Mouse (Mus musculus): ENCODE results near the gene Flt3.
A peak's percentile ranks its signal among the peaks of the same experiment; 100 is the strongest.

Flt3 gene

DNA sequence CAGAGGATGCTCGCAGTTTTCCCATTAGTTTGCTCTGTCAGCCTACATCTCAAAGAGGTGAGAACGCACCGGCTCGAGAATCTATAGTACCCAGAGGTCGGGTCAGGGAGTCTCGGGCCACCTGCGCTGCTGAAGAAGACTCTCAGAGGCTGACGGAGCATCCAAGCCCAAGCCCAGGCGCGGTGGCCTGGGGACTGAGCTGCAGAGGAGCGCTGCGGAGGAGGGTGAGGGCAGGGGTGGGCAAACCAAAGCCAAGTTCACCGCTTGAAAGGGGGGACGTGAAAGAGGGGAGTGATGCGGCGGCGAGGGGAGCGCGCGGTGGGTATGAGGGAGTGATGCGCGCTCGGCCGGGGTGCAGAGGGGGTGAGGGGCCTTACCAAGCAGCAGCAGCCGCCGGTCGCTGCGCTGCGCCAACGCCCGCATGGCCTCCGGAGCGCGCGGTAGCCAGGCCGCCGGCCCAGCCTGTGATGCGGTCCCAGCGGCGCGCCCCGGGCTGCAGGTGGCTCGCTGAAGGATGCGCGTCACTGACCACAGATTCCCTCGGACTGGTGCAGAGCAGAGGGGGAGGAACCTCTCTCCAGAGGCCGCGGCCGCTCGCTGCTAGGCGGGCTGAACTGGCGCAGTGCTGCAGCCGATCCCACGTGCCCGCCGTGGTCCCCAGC, at the start of gene Flt3:
Gene Flt3 (minus strand): TSS at position 647 of the 662 bp plus-strand sequence.
- DNase-seq = peak; percentile 73

DNA sequence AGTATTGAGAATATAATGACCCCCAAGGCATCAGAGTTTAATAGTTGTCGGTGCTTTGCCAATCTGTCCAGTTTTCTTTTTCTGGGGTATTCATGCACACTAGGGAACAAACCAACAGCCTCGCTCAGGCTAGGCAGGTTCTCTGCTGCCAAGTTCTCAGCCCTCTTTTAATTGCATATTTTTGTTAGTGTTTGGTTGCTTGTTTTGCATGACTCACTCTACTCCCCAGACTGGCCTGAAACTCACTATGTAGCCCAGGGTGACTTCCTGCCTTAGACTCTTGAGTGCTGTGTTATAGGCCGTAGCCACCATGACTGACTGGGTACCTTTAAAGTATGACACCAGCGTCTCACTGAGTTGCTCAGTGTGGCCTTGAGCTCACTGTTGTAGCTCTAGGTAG, 48.6 kb upstream of the Flt3 start:
- peak; percentile 32 to 45 for DNase-seq

DNA sequence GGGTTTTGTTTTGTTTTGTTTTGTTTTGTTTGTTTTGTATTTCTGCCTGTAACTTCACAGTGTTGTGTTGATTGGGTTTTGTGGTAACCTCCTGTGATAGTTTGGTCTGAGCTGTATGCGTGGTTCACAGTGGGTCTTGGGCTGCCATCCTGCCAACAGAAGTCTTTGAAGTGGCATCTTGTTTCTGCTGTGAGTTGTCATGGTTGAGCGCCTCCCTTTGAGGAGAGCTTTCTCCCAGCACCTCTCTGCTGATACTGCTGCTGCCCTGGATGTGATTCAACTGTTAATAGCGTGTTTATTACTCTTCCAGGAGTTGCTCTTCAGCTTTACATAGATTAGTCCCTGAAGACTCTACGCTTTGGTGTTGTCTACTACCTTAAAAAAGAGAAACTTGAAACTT, 48.2 kb upstream of the Flt3 start:
- no peak for DNase-seq

DNA sequence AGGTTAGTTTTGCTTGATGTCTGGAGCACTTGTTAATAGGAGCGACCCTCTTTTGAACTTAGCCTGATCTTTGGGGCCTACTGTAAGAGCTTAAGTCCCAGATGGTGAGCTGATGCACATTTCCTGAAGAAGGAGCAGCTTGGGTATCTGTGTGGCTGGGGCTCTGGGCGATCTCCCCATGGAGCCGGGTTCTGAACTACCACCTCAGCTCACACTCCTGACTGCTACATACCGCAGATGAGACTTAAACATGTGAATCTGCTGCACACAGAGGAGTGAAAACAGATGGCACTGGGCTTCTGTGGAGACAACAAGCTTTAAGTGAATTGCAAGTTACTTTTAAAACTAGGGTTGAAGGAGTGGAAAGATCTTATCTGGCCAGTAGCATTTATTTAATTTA, 45.0 kb upstream of the Flt3 start:
- DNase-seq = no peak

DNA sequence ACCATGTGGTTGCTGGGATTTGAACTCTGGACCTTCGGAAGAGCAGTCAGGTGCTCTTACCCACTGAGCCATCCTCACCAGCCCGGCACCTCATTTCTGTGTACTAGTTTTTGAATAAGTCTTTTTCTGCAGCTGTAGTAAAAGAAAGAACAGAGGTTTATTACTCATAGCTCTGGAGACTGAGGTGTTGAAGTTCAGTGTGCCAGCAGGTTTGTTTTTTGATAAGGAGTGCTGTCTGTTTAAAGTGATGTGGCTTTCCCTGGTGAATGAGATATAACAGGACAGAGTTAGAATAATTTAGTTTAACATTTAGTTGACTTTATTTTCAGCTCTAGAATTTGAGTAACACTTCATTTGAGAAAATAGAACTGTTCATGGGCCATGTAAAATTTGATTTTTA, 44.5 kb upstream of the Flt3 start:
- no peak for DNase-seq

DNA sequence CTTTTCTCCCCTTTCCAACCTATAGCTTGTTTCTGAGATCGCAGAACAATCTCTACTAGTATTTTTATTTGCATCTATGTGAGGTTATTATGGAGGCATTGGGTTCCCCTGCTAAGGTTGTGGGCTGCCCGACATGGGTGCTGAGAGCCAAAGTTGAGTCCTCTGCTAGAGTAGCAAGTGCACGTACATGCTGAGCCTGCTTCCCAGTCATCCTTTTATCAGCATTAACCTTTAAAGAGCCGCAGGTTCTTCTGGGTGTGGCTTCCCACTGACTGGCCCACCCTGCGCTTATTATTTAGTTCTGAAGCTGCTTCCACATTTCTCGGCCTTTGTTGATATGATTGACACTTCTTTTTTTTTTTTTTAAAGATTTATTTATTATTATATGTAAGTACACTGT, 44.0 kb upstream of the Flt3 start:
- DNase-seq = no peak

DNA sequence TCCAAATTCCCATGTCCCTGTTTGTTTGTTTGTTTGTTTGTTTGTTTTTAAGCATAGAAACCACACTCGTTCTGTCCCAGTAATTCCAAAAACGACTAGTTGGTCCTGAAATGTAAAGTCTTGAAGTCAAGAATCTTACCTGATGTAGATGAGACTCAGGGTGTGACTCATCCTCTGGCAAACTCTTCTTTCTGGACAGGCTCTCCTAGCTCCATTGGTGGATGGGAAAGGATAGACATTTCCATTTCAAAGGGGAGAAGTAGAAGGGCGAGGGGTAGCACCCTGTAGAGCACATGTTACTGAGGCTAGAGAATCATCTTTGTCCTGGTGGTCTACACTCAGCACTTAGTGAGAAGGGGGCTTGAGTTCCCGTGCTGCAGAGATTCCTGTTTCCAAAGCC, 42.5 kb upstream of the Flt3 start:
- DNase-seq = no peak

DNA sequence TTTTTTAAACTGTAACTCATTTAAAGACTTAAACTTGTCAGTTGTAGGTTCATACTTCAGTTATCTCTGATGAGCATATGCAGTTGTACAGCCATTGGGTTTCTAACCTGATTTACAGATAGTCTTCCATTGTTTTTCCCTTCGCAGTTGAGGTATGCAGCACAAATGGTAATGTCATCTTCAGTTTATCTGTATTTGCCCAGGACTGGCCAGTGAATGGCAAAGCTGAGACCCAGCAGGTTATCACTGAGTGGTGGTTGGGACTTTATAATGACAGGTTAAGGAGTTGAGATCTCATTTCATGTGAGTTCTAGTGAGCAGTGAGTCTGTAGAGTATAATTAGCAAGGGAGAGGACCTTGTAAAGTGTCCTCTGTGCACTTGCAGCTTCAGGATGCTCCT, 41.7 kb upstream of the Flt3 start:
- DNase-seq = no peak

DNA sequence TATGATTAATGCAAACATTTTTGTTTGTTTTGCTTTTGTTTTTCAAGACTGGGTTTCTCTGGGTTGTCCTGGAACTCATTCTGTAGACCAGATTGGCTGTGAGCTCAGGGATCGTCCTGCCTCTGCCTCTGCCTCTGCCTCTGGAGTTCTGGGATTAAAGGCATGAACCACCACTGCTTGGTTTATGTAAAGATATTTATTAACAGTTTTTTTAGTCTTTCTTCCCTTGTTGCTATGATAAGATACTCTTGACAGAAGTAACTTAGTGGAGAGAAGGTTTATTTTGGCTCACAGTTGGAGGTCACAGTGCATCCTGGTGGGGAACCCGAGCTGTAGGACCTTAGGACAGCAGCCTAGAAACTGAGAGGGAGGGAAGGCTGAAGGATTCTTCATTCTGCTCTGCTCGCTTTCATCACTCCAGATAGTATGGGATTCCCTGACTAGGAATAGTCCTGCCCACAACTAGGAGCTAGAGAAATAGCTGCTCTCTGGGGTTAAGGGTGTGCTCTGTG, 40.8 kb upstream of the Flt3 start:
- DNase-seq = no peak

DNA sequence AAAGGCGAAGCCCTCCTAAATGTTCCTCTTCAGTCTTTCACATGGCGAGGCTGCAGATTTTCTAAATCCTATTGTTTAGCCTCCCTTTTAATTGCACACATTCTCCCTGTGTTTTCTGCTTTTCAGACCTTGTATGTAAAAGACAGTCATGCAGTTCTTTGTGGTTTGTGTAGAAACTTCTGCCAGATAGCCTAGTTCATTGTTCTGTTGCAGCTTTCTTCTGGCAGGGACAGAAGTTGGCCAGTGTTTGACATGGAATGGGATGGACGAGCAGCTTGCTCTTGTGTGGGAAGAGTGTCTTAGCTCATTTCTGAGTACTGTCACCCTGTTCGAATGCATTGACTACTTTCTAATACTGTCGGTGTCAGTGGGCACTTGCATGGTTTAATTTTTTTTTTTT, 36.2 kb upstream of the Flt3 start:
- DNase-seq = no peak

DNA sequence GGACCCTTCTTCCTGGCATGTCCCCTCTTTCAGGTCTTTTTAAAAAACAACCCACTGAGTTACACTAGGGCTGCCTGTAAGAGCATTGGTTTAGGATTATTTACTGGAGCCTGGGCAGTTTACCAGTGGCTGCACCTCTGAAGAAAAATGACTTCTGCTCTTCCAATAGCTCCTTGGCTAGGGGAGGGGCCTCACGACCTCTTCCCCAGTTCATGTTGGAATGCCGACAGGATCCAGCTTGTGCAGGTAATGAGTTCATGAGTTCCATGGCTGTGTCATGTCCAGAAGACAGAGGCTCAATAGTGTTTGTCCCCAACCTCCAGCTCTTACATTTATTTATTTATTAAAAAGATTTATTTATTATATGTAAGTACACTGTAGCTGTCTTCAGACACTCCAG, 35.5 kb upstream of the Flt3 start:
- DNase-seq = no peak

DNA sequence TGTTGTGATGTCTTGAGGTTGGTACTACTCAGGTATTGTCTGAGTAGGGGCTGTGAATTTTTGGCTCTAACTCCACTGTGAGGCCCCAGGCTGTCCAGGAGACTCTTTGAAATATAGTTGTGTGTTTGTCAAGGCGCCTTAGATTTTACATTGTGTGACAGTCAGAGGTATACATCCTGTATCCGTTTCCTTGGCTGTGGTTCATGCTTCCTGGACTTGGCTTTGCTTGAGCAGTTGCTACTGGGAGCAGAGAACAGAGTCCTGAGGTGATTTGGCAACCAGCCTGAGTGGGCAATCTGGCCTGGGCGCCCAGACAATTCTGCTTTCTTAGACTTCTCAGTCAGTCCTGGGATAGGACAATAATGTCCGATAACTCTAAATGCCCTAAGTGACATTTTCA, 34.9 kb upstream of the Flt3 start:
- DNase-seq = peak in 1 of 2 experiments; percentile 10

DNA sequence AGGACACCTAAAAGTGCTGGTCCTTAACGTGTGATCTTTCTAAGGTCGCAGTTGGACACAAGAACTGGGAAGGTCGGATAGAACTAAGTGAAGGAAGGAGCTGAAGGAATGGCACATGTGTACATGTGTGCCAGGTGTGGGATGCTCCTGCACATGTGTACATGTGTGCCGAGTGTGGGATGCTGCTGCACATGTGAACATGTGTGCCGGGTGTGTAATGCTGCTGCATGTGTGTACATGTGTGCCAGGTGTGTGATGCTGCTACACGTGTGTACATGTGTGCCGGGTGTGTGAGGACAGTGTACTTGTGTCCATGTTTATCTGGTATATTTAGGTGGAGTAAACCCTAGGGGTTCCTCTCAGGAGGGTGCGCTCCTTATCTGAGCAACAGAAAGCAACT, 32.6 kb upstream of the Flt3 start:
- no peak for DNase-seq

DNA sequence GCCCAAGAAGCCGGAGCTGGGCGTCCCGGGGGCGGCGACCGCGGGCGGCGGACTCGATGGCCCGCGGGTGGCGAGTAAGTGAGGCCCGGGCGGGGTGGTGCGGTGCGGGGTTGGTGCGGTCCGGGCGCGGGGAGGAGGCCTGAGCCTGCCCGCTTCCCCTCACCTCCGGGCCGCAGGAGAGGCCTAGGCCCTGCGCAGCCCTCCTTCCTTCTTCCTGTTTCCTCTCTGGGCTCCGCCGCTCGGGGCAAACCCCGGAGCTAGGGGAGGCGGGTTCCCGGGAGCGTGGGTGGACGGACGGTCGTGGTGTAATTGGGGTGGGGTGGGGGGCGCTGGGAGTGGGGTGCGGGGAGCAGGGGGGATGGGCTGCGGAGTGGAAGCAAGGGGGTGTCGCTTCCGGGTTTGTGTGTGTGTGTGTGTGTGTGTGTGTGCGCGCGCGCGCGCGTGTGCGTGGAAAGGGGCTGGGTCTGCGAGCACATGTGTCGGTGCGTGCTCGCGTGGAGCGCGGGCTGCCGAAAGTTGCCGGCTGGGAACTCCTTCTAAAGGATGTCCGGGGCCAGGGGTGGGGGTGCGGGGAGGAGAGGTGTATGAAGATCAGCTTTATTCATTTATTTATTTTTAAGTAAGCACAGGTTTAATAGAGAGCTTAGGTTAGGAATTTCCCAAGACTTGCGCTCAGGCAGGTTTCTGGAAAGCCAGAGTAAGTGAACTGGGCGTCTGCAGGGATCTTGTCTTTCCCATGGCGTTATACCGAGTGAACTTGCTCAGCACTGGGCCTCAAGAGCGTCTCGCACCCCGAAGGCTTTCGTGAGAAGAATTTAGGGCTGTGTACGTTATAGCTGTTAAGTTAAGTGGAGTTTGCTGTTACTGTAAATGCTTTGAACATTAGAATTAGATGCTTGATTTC, 30.9 kb upstream of the Flt3 start:
- peak; percentile 82 to 84 for DNase-seq

DNA sequence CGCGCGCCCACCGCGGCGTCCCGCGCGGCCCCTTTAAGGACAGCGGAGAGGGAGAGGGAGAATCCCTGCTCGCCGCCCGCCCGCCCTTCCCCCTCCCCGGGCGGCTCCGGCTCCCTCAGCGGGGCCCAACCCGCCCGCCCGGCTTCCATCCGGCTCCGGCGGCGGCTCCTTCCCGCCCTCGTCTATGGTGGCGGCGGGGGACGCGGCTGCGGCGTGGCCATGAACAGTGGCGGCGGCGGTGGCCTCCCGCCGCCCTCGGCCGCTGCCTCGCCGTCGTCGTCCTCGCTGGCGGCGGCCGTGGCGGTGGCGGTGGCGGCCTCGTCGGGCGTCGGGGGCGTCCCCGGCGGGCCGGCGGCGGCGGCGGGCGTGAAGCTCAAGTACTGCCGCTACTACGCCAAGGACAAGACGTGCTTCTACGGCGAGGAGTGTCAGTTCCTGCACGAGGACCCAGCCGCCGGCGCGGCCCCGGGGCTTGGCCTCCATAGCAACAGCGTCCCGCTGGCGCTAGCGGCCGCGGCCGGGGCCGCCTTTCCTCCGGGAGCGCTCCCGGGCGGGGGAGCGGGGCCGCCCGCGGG, 30.2 kb upstream of the Flt3 start:
- DNase-seq = peak; percentile 61 to 73

DNA sequence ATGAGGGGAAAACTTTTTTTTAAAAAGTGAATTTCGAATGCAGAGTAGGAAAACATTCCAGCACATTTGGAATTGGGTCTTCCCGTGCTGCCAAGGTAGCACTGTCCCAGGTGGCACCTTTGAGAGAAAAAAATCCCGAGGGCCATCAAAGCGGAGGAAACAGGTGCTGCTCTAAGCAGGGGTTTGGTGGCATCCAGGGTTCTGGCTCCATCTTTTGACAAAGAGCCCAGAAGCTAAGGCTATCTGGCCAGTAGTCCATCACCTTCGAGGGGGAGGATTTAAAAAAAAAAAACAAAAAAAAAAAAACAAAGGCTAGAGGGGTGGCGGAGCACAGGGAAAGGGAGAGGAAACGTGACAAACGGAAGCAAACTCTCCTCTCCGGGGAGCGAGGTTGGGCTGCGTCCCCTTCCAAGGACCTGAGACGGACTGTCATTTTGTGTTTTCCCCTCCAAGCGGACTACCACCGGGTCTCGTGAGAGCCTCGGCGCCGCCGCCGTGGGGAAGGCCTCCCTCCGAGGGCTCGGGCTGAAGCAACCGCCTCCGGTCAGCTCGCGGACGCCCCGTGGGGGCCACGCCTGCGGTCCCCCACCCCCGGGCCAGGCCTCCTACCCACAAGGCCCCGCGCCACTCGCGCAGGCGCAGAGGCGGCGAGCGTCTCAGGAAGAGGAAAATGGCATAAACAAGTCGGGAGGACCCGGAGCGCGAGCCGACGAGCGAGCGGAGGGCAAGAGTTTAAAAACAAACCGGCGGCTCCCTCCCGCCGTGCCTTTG, 29.4 kb upstream of the Flt3 start, which contains the start of gene Pan3:
Gene Pan3 (plus strand): TSS at position 627 of the 771 bp plus-strand sequence.
- DNase-seq = peak; percentile 93 to 95

DNA sequence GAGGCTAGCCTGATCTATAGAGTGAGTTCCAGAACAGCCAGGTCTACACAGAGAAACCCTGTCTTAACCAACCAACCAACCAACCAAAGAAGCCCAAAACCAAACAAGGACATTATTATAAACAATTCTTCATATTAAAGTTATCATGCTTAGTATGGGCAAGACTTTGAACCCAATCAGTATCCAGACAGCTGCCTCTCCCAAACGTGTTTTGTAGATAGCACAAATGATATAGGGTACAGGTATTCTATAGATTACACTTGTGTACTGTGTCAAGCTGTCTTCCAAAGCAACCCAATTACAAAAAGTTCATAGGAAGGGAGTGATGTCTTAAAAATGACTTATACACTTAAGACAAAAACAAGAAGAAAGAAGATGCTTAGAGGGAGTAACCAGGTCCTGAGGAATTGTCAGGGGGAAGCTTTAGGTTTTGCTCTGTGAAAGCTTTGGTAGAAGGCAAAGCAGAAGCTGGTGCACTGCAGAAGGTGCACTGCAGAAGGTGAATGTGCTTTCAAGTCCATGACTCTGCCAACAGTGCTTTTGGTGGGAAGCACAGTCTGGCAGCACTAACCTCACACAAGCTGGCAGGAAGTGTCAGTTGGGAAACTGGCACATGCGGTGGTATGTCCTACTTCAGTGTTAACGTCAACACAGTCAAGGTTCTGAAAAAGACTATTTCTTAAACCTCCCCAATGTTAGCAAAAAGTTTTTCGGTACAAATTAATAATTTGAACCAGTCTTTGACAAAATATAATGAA, 25.9 kb upstream of the Flt3 start:
- DNase-seq = no peak

DNA sequence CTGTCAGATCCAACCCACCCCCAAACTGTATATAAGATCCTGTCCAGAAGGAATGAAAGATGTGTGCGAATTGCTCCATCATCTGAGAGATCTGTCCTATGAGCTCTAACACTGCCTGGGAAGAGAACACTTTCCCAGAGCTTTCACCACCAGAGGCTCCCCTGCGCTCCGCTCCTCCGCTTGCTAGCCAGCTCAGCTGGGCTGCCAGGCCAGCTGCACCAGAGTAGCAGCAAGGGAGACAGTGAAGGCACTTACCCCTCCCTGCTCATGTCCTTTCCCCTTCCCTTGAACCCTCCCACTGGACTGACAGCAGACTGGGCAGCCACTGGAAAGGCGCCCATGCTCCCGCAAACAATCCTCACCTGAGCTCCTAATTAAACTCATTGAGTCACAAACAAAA, 23.3 kb upstream of the Flt3 start:
- no peak for DNase-seq

DNA sequence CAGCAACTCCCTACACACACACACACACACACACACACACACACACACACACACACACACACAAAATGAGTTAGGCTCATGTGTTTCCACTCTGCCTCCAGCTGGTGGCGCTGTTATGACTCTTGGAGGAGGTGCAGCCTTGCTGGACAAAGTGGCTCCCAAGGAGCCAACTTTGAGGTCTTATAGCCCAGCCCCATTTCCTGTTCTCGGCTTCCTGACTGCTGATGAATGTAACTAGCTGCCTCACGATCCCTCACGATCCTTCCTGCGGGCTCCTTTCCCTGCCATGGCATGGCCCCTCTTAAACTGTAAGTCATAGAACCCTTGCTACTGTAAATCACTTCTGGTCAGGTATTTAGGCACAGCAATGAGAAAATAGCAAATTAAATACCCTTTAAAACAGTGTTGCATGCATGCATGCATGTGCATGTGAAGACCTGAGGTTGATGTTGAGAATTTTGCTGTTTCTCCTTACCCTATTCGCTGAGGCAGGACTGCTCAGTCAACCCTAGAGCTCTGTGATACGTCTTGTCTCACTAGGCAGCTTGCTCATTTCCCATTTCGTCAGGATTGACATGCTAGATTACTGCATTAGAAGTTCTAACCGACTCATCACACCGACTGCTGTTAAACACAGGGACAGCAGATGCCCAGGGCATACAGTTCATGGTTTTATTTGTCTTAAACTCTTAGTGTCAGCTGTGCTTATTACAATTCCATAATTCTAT, 18.3 kb upstream of the Flt3 start:
- DNase-seq = peak; percentile 78

DNA sequence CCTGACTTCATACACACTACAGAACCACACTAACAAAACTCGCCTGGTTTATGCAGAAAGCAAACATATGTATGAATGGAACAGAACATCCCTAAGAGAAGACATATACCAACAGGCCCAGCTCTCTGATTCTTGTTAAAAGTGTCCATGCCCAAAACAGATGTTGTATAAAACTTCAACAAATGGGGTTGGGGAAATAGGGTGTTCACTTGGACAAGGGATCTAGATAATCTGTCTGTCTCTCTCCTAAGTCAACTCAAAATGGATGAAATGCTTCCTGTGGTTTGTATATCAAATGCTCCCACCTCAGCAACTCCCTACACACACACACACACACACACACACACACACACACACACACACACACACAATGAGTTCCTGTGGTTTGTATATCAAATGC, 17.7 kb upstream of the Flt3 start:
- DNase-seq = no peak

DNA sequence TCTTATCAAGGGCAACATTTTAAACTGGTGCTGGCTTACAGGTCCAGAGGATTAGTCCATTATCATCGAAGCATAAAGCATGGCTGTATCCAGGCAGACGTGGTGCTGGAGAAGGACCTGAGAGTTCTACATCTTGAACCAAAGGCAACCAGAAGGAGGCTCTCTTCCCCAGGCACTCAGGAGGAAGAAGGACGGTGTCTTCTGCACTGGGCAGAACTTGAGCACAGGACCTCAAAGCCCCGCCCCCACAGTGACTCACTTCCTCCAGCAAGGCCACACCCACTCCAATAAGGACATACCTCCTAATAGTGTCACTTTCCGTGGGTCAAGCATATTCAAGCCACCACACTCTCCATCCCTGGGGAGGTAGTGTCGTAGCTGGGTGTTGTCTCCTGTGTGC, 10.3 kb upstream of the Flt3 start:
- DNase-seq = peak; percentile 51 to 52
